Mouse (Mus musculus) urinary bladder, postnatal 36 days (tissue): ENCODE results near the gene Olfr46.
"Not testable (repeated sequence)": the region's sequence is repeated elsewhere in the genome, so short reads cannot be mapped to it uniquely, and the experiment has no call there.

Experiments used
- DNase-seq, 2 experiments: peaks; one replicate each; pipeline ENCODE4 v3.0.0; 2022; ENCODE audit warnings: low spot score in 2 of 2, mixed read lengths in 1 of 2

Gene Olfr46

DNA sequence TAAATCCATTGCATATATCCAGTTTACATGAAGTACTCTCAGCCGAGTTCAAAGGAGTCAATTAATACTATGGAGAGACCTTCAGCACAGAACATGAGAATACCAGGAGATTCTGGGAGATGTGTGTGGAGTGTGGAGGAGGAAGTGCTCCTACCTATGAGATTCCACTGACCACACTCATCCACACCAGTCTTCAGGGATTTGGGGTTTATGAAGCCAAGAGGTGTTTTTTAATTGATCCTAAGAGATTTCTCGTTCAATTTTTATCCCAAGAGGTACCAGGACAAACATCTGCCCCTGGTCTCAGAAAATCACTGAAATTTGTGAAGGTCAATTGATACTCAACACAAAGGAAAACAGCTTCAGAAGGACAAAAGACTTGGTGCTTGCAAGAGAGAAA, at the start of gene Olfr46:
Olfr46 (plus strand) TSS at position 301 of the 400 bp plus-strand sequence.
- not testable (repeated sequence) for DNase-seq

DNA sequence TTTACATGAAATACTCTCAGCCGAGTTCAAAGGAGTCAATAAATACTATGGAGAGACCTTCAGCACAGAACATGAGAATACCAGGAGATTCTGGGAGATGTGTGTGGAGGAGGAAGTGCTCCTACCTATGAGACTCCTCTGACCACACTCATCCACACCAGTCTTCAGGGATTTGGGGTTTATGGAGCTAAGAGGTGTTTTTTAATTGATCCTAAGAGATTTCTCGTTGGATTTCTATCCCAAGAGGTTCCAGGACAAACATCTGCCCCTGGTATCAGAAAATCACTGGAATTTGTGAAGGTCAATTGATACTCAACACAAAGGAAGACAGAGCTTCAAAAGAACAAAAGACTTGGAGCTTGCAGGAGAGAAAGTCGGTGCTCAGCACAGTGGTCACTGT, 33.5 kb upstream of the Olfr46 start, which contains the start of gene Olfr538:
Olfr538 (plus strand) TSS at position 301 of the 400 bp plus-strand sequence.
- no peak for DNase-seq

DNA sequence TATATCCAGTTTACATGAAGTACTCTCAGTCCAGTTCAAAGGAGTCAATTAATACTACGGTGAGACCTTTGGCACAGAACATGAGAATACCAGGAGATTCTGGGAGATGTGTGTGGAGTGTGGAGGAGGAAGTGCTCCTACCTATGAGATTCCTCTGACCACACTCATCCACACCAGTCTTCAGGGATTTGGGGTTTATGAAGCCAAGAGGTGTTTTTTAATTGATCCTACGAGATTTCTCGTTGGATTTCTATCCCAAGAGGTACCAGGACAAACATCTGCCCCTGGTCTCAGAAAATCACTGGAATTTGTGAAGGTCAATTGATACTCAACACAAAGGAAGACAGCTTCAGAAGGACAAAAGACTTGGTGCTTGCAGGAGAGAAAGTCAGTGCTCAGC, 27.6 kb downstream of the Olfr46 start, which contains the start of gene Olfr61:
Olfr61 (plus strand) TSS at position 301 of the 400 bp plus-strand sequence.
- DNase-seq, result not testable (repeated sequence)

DNA sequence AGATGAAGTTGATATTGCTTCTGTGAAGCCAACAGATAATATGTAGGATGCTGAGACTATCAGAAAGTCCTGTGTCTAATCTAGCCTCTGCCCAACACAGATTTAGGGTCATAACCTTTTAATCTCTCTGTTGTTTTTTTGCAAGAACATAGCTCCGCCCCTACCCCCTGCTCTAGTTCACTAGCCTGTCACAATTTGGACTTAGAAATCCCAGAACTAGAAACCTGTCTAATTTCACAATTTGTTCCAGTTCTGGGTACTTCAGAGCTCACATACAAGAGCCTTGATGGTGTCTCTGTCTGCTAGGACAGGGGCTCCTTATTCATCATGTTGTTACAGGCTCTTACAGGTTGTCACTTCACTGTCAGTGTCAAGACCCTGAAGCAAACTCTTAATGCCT, 29.5 kb downstream of the Olfr46 start:
- no peak for DNase-seq

DNA sequence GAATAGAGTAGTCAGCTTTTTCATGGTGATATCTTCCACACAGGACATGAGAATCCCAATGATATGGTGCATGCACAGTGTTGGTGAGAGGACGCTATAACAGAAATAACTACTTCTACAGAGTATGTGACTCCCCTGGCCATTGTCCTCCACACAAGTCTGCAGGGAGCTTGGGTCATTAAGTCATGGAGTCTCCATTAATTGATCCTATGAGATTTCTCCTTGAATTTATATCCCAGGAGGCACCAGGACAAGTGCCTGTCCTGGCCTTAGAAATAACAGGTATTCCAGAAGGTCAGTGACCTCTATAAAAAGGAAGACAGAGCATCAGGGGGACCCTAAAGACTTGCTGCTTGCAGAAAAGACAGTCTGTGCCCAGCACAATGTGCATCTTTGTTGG, 45.1 kb downstream of the Olfr46 start, which contains the start of gene Olfr53:
Olfr53 (plus strand) TSS at position 301 of the 400 bp plus-strand sequence.
- DNase-seq, result no peak

DNA sequence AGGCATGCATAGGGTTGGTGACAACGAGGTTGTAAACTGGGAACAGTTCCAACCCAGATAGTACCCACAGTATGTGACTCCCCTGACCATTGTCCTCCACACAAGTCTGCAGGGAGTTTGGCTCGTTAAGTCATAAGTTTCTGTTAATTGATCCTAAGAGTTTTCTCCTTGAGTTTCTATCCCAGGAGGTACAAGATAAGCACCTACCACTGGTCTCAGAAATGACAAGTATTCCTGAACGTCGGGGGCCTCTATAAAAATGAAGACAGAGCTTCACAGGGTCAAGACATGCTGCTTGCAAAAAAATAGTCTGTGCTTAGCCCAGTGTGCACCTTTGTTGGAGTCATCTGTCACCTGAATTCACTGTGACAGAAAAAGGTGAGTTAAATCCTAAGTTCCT, 58.6 kb downstream of the Olfr46 start, which contains the start of gene Olfr539:
Olfr539 (plus strand) TSS at position 301 of the 400 bp plus-strand sequence.
- no peak for DNase-seq
